Mouse (Mus musculus) forebrain, embryonic 13.5 days (tissue): Measurements from ENCODE around the gene Slit3. TPM values are rescaled to one million over a fixed set of nuclear protein-coding genes. Genes with fewer than 3 reads are reported as not detected.

Experiments
- ATAC-seq: fragments of 200-750 bp; cut with Nextera tagmentation; 2 replicates; pipeline ENCODE4 v1.8.0; 2017
- H3K27ac ChIP-seq: fragments of 300-500 bp; sonication (generic); 2 replicates; pipeline ENCODE4 v1.5.1; 2015; ENCODE audit warnings: inconsistent platforms, mild to moderate bottlenecking, moderate library complexity
- H3K27me3 ChIP-seq: fragments of 300-500 bp; sonication (generic); 2 replicates; pipeline ENCODE4 v1.6.1; 2015; ENCODE audit warnings: mild to moderate bottlenecking, inconsistent platforms
- H3K36me3 ChIP-seq: fragments of 300-500 bp; sonication (generic); 2 replicates; pipeline ENCODE4 v1.6.1; 2015; ENCODE audit warnings: mild to moderate bottlenecking, inconsistent platforms; ENCODE audit not compliant: poor library complexity, severe bottlenecking
- H3K4me1 ChIP-seq: fragments of 300-500 bp; sonication (generic); 2 replicates; pipeline ENCODE4 v1.6.1; 2015; ENCODE audit warnings: inconsistent platforms
- H3K4me2 ChIP-seq: fragments of 300-500 bp; sonication (generic); 2 replicates; pipeline ENCODE4 v1.6.1; 2015; ENCODE audit warnings: inconsistent platforms, mild to moderate bottlenecking, moderate library complexity
- H3K4me3 ChIP-seq: fragments of 300-500 bp; sonication (generic); 2 replicates; pipeline ENCODE4 v1.5.1; 2015; ENCODE audit warnings: mild to moderate bottlenecking, inconsistent platforms
- H3K9ac ChIP-seq: fragments of 300-500 bp; sonication (generic); 2 replicates; pipeline ENCODE4 v1.6.1; 2015; ENCODE audit warnings: mild to moderate bottlenecking, inconsistent platforms
- H3K9me3 ChIP-seq: fragments of 300-500 bp; sonication (generic); replicated peaks from 2 replicates; pipeline ENCODE4 v1.6.1; 2016; ENCODE audit warnings: inconsistent platforms
- WGBS: fragments of 180-500 bp; shearing (Covaris S2); methylation state at CpG from one replicate; pipeline ENCODE4 v1.1.7; 2015; 5-methylcytosine and 5-hydroxymethylcytosine counted together
- polyA plus RNA-seq: library from polyadenylated mRNA; unstranded; fragments of >200 nt; fragmentation: Nextera tagmentation; extraction: Ambion mirVana; gene quantifications from 2 replicates; pipeline ENCODE4 v1.2.1, GENCODE M21; 2015

Gene Slit3
- polyA plus RNA-seq, 1 experiment from 2014 or later: 2.6 TPM

DNA sequence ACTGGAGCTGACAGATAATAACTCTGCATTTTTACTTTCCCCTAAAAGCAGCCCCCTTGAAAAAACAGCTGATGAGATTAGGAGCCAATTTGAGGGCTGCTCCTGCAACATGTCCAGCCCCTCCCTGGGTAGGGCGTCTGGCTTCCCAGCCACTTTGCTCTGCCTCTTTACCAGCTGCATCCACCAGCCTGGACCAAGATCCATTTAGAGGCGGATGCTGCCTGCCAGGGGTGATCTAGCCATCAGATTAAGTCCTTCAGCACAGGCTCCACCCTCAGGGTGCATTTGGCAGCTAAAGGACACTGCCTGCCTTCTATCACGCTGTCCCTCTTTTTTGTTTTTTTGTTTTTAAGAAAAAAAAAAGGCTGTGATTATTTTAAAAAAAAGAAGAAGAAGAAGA lies 493.5 kb downstream of the Slit3 start:
- no peak overlapping the region for H3K4me3 ChIP-seq
- no peaks in the 10 kb centered on the region for H3K36me3 ChIP-seq
- no peak overlapping the region for H3K9ac ChIP-seq
- H3K4me2 ChIP-seq: no peak overlapping the region
- no peak overlapping the region for H3K27ac ChIP-seq
- peaks cover 6% of the 10 kb centered on the region; the same call in 1 of the 2 replicates for H3K4me1 ChIP-seq
- no peak for ATAC-seq
- H3K9me3 ChIP-seq: no peaks in the 10 kb centered on the region
- H3K27me3 ChIP-seq: peaks cover 25% of the 10 kb centered on the region
- WGBS: 29% methylated on average over 3 of the region's 3 CpGs

DNA sequence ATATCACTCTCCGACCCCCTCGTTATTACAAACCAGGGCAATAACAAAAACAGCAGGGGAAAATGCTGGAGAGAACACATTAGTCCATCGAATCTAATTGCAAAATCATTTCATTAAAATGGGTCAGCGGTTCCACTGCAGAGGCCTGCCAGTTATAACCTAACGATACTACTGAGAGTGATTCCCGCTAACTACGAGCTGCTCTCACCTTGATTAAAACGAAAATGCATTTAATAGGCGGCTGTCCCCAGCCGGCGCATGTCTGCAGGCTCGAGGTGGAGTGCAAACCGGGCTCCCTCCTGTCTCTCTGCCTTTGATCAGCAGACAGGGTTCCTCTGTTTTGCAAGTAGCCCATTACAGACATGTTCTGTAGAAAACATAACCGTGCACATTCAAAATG lies 498.4 kb downstream of the Slit3 start:
- Histone ChIP-seq H3K4me1 (0 out of 2 replicates have a peak, but pooled peaks cover under 1% of the 10 kb centered on the region), H3K4me3 (no peak overlapping the region), H3K9ac (no peak overlapping the region), H3K27ac (no peak overlapping the region), H3K36me3 (no peaks in the 10 kb centered on the region), H3K4me2 (no peak overlapping the region), H3K27me3 (peaks cover 7% of the 10 kb centered on the region; the same call in 1 of the 2 replicates), H3K9me3 (no peaks in the 10 kb centered on the region)
- 64% methylated on average over 14 of the region's 14 CpGs for WGBS
- no peak for ATAC-seq

DNA sequence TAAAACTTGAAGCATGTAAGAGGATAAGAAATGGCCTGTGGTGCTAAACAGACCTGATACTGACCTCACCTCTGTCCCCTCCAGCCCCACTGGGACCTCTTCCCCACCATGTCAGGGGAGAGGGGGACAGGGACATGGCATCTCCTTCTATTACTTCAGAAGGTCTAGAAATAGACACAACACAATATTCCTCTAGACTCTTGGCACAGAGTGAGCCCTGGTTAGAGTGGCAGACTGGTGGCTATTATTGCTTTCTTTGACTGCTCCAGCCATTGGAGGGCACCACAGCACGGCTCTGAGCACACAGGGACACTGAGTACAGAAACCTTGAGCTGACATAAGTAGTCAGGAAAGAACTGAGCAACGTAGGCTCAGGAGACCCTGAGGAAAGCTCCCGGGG lies 501.7 kb downstream of the Slit3 start:
- Histone ChIP-seq H3K27me3 (peaks cover 5% of the 10 kb centered on the region; the same call in 1 of the 2 replicates), H3K4me3 (no peak overlapping the region), H3K9ac (no peak overlapping the region), H3K36me3 (no peaks in the 10 kb centered on the region), H3K27ac (no peak overlapping the region), H3K4me1 (0 out of 2 replicates have a peak, but pooled peaks cover 3% of the 10 kb centered on the region), H3K4me2 (no peak overlapping the region), H3K9me3 (no peaks in the 10 kb centered on the region)
- 82% methylated on average over 3 of the region's 3 CpGs for WGBS
- ATAC-seq: no peak

DNA sequence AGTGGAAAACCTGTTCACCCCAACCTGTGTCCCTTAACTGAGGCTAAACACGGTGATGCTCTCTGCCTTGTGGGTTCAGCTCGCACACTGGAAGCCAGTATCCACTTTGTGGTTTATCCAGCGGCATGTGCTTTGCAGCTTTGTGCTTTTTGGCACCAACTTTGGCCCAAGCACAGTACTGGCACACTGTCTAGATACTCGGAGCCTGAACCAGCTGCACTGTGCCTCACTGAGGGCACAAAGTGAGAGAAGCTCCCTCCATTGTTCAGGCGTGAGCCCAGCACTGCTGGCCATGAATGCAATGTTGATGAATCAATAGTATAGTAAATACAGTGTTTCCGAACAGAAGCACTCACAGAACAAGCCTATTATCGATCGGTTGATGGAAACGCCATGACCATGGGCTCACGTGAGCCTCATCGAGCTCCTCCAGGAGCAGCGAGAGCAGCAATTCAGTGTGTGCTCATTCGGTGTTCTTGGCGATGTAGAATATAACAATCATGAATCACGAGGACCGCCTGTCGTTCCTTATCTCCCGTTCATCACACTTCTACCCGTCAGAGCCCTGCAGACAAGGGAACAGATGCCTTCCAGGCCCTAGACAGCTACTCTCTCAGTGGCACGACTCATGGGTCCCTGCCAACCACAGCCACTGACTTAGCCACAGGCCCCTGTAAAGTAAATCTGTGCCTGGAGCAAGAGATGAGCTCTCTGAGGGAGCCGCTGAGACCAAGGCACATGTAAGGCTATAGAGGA lies 503.7 kb downstream of the Slit3 start:
- Histone ChIP-seq H3K9ac (no peak overlapping the region), H3K4me3 (no peak overlapping the region), H3K27me3 (peaks cover 9% of the 10 kb centered on the region; the same call in 1 of the 2 replicates), H3K36me3 (no peaks in the 10 kb centered on the region), H3K4me1 (0 out of 2 replicates have a peak, but pooled peaks cover 3% of the 10 kb centered on the region), H3K27ac (no peak overlapping the region), H3K4me2 (no peak overlapping the region), H3K9me3 (no peaks in the 10 kb centered on the region)
- no peak for ATAC-seq
- WGBS: 82% methylated on average over 21 of the region's 21 CpGs

DNA sequence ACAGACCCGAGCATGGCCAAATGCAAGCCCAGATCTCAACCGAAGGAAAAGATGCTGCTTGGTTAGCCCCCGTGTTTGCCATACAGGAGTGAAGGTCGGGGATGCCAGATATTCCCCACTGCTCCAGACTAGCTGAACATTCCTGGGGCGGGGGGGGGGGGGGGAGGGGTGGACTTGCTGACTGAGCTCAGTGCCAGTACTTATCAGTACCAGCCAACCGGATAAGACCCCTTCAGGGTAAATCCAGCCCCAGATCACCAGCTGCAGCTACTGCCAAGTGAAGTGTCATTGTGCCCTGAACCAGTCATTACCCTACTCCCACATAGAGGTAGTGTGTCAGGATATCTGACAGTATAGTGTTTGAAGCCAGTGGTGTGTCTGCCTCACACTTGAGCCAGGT lies 504.6 kb downstream of the Slit3 start:
- Histone ChIP-seq H3K36me3 (no peaks in the 10 kb centered on the region), H3K27ac (no peak overlapping the region), H3K9ac (no peak overlapping the region), H3K4me2 (no peak overlapping the region), H3K4me1 (0 out of 2 replicates have a peak, but pooled peaks cover 3% of the 10 kb centered on the region), H3K4me3 (no peak overlapping the region), H3K27me3 (peaks cover 9% of the 10 kb centered on the region; the same call in 1 of the 2 replicates), H3K9me3 (no peaks in the 10 kb centered on the region)
- 77% methylated on average over 6 of the region's 6 CpGs for WGBS
- no peak for ATAC-seq

DNA sequence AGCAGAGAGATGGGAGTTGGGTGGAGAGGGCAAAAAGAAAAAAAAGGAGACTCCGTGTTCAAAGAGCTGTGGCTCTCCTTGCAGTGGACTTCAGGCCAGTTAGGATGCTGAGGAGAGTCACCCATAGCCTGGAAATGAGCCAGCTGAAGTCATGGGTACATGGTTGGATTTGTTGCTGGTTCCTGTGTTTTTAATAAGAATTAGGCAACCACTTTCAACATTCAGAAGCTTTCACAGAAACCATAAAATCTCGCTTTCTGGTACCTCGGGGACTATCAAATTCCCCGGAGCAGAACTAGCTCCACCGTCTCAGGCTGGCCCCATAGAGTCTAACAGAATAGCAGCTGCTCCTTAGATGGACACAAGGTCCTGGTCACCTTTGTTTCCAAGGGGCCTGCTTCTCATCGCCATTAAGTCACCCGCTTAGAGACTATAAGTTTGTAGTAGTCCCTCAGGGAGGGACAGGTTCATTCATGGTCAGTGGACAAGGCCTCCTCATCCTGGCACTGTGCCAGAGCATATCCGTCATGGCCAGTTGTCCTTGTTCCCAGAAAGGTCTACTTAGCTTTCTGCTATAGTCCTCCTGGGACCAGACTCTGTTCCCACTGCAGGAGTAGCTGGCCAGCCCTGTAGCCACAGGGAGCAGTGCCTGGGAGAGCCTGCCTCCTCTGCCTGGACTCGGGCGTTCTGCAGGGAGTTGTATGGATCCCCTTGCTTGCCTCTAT lies 505.3 kb downstream of the Slit3 start:
- no peak overlapping the region for H3K4me3 ChIP-seq
- no peaks in the 10 kb centered on the region for H3K36me3 ChIP-seq
- peaks cover 9% of the 10 kb centered on the region; the same call in 1 of the 2 replicates for H3K27me3 ChIP-seq
- H3K4me2 ChIP-seq: no peak overlapping the region
- 0 out of 2 replicates have a peak, but pooled peaks cover 3% of the 10 kb centered on the region for H3K4me1 ChIP-seq
- ATAC-seq: no peak
- H3K9ac ChIP-seq: no peak overlapping the region
- H3K27ac ChIP-seq: no peak overlapping the region
- WGBS: 90% methylated on average over 10 of the region's 10 CpGs
- no peaks in the 10 kb centered on the region for H3K9me3 ChIP-seq

DNA sequence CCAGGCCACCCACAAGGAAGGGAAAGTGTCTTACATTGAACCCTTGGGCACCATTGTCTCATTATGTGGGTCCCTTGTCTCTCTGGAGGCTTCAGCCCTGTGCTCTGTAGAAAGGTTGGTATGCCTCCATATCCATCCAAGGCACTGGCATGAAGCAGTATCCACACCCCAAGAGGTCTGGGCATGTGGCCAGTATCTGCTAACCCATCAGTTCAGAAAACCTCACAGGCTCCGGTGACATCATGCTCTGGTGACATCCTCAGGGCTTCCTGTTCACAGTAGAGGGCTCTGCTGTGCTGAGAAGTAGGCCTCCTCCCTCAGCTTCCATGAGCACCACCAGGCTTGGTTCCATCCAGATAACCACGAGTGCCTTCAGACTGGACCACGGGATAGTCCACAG lies 506.8 kb downstream of the Slit3 start:
- WGBS: 97% methylated on average over 3 of the region's 3 CpGs
- no peak overlapping the region for H3K9ac ChIP-seq
- 0 out of 2 replicates have a peak, but pooled peaks cover 3% of the 10 kb centered on the region for H3K4me1 ChIP-seq
- no peaks in the 10 kb centered on the region for H3K36me3 ChIP-seq
- no peak for ATAC-seq
- no peak overlapping the region for H3K4me2 ChIP-seq
- peaks cover 5% of the 10 kb centered on the region; the same call in 1 of the 2 replicates for H3K27me3 ChIP-seq
- no peak overlapping the region for H3K27ac ChIP-seq
- H3K4me3 ChIP-seq: no peak overlapping the region
- H3K9me3 ChIP-seq: no peaks in the 10 kb centered on the region

DNA sequence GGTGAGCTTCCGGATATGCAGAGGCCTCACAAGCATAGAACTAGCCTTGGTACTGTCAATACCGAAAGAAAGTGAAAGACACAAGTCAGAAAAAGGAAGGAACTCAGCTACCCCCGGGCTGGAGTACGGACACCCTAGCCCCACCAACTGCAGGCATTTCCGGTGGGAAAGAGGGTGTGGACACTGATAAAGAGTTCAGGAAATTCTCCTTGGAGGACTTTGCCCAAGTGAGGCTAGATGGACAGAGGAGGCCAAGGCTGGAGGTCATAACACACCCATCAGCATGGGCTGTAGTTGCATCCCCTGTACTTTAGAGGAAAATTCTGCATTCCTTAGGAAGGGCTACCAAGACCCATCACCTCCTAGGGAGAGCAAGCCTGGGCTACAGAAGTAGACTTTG lies 511.2 kb downstream of the Slit3 start:
- 0 out of 2 replicates have a peak, but pooled peaks cover 4% of the 10 kb centered on the region for H3K27me3 ChIP-seq
- no peak overlapping the region for H3K4me3 ChIP-seq
- H3K27ac ChIP-seq: no peak overlapping the region
- no peak overlapping the region for H3K9ac ChIP-seq
- H3K36me3 ChIP-seq: no peaks in the 10 kb centered on the region
- no peaks in the 10 kb centered on the region for H3K9me3 ChIP-seq
- H3K4me2 ChIP-seq: no peak overlapping the region
- ATAC-seq: no peak
- 92% methylated on average over 5 of the region's 5 CpGs for WGBS
- H3K4me1 ChIP-seq: no peaks in the 10 kb centered on the region

DNA sequence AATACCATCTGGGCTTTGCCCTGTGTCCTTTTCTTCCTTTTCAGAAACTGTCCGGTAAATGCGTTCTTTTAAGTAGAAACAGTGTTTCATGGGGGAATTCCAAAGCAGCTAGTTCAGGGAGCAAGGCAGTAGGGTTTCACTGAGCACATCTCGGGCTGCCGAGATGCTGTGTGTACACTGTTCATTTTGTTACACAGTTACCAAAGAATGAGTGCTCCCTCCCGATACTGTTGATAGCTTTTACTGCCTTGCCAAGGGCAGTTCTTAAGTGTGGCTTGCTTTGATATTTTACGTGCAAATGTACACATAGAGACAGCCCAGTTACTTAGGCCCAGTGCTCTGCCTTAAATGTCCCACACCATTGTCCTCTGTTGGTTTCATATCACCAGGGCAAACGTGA lies 516.1 kb downstream of the Slit3 start:
- no peak for ATAC-seq
- Histone ChIP-seq H3K27ac (no peak overlapping the region), H3K36me3 (no peaks in the 10 kb centered on the region)

DNA sequence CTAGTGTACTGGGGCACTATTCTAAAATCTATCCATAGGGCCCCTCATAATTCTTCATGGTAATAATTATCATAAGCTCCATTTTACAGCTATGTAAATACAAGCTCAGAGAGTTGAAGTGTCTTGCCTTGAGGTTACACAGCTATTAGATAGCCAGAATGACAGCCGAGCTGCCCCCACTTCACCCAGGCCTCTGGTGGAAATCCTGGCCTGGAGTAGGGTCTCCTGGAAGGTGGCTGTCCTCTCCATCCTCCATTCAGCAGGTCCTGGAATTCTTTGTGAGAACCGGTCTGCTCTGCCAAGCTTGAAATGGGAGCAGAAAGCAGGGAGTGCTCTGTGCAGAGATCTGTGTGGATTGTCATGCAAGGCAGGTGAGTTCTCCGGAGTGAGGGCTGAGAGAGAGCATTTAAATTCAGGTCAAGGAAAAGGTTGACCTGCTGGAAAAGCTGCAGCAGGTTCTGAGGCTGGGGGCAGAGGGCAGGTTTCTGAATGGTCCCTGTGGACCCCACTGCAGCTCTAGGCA lies 517.9 kb downstream of the Slit3 start:
- no peaks in the 10 kb centered on the region for H3K9me3 ChIP-seq
- no peak for ATAC-seq
- 21% methylated on average over 3 of the region's 3 CpGs for WGBS
- no peak overlapping the region for H3K4me2 ChIP-seq
- H3K27me3 ChIP-seq: peaks cover 7% of the 10 kb centered on the region
- no peak overlapping the region for H3K9ac ChIP-seq
- H3K27ac ChIP-seq: no peak overlapping the region
- no peaks in the 10 kb centered on the region for H3K36me3 ChIP-seq
- peaks cover 8% of the 10 kb centered on the region; the same call in 1 of the 2 replicates for H3K4me1 ChIP-seq
- H3K4me3 ChIP-seq: no peak overlapping the region

More for the DNA sequence above, 516.1 kb downstream of the Slit3 start:
- H3K4me3 ChIP-seq: no peak overlapping the region
- H3K27me3 ChIP-seq: peaks cover 7% of the 10 kb centered on the region
- H3K9ac ChIP-seq: no peak overlapping the region
- H3K4me1 ChIP-seq: peaks cover 8% of the 10 kb centered on the region; the same call in 1 of the 2 replicates
- H3K9me3 ChIP-seq: no peaks in the 10 kb centered on the region
- WGBS: 78% methylated on average over 7 of the region's 7 CpGs
- no peak overlapping the region for H3K4me2 ChIP-seq

DNA sequence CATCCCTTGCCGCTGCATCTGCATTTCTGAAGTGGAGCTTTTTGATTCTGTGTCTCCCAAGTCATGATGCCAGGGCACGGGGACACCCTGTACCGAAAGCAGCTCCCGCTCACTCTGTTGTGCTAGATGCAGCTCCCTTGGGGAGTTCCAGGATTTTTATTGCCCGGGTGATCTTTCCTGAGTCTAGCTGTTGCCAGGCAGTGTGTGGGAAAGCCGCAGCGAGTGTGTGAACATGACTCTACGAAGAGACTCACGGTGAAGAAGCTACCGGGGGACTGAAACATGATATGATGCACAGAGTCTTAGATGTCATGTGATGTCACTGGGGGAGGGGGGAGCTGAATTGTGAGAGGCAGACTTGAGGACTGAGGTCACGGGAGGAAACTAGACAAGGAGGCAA lies 518.4 kb downstream of the Slit3 start:
- no peak overlapping the region for H3K4me3 ChIP-seq

DNA sequence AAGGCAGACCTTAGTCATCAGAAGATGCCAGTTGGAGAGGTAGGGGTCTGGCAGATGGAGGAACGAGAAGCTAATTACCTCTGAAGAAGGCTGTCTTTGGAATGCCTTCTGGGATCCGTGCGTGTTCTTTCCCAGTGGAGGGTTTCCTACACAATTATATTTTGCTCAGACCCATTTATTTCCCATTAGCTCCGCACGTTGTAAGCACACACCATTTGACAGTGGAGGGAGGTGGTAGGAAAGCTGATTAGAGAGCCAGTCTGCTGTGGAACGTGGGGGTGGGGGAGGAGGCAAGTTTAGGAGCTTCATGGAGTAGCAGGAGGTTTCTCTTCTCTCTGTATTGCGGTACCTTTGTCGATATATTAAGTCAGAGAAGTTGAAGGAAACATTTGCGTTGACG lies 530.3 kb downstream of the Slit3 start:
- no peak overlapping the region for H3K4me2 ChIP-seq
- no peaks in the 10 kb centered on the region for H3K36me3 ChIP-seq
- H3K4me1 ChIP-seq: no peaks in the 10 kb centered on the region
- ATAC-seq: no peak
- no peak overlapping the region for H3K4me3 ChIP-seq
- WGBS: 79% methylated on average over 10 of the region's 10 CpGs
- H3K9ac ChIP-seq: no peak overlapping the region
- no peak overlapping the region for H3K27ac ChIP-seq
- no peaks in the 10 kb centered on the region for H3K9me3 ChIP-seq
- H3K27me3 ChIP-seq: peaks cover 22% of the 10 kb centered on the region

More for the DNA sequence above, 518.4 kb downstream of the Slit3 start:
- WGBS: 34% methylated on average over 11 of the region's 11 CpGs
- H3K36me3 ChIP-seq: no peaks in the 10 kb centered on the region
- peaks cover 8% of the 10 kb centered on the region; the same call in 1 of the 2 replicates for H3K4me1 ChIP-seq
- ATAC-seq: no peak
- H3K9me3 ChIP-seq: no peaks in the 10 kb centered on the region
- H3K9ac ChIP-seq: no peak overlapping the region
- H3K27me3 ChIP-seq: peaks cover 7% of the 10 kb centered on the region
- H3K27ac ChIP-seq: no peak overlapping the region
- no peak overlapping the region for H3K4me2 ChIP-seq
